Mouse (Mus musculus): ENCODE measurements around the gene Cdh12. TPM values are rescaled to one million over a fixed set of nuclear protein-coding genes. Genes with fewer than 3 reads are reported as not detected.

The Cdh12 gene
- total and polyA plus RNA-seq, 3 experiments = not detected

- Histone ChIP-seq H3K27me3 (ENCODE audit: control insufficient read depth, insufficient read depth, low read length) (no peaks in the 10 kb centered on the region), H3K79me2 (replicated peaks; ENCODE audit: control insufficient read depth, insufficient read depth, low read length) (no peaks in the 10 kb centered on the region), H3K36me3 (ENCODE audit: control insufficient read depth, insufficient read depth, low read length) (no peaks in the 10 kb centered on the region), H3K4me1 (ENCODE audit: control insufficient read depth, insufficient read depth, low read length) (no peaks in the 10 kb centered on the region), H3K9ac (ENCODE audit: low read depth, low read length) (no peak overlapping the region), H3K4me3 (no peak overlapping the region), H3K27ac (no peak overlapping the region)
- no peak for TF ChIP-seq CTCF (IDR thresholded peaks at IDR 0.05)
- no peak for TF ChIP-seq EP300 (IDR thresholded peaks at IDR 0.05; ENCODE audit: insufficient read depth, low read depth, low read length)
- TF ChIP-seq POLR2A (IDR thresholded peaks at IDR 0.05; ENCODE audit: insufficient read depth, low read depth, low read length) = no peak
- 79% methylated on average over 1 of the region's 1 CpGs for WGBS
- intact Hi-C loops (cut with DNase I) = no loop called here
- DNase-seq = no peak
Observed at GRCm38 (mm10) chr15:21269856-21270255, 820.8 kb downstream of the Cdh12 start.

DNA sequence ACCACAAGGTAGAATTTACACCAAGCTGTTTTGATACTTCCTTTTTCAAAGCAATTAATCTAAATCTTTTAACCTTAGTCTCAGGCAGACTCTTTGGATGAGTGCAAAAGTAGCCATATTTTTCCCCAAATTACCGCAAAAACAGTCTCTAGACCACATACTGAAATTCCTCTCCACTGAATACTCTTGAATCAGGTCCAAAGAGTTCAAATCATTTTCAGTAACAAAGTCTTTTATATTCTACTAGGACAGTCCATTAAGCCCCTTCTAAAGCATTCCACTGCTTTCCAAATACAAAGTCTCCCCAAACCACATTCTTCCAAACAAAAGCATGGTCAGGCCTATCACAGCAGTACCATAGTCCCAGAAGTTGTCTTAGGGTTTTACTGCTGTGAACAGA is 848.0 kb downstream of the Cdh12 start:
- 85% methylated on average over 1 of the region's 1 CpGs for WGBS

DNA sequence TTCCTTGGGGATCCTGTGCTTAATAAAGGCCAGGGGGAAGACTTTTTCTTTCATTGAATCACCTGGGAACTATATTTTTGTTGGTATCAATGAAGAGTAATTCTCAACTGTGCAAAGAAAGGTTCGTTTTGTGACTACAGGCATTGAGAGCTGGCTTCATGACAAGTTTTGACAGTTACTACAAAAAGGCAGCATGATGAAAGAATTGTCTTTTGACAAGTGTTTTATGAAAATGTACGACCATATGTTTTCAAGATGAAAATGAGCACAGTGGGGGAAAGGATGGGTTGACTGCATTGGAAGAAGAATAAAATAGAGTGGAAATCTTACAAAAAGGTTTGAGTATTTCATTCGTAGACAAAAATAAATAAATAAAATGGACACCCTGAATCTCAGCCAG is 866.4 kb downstream of the Cdh12 start:
- Histone ChIP-seq H3K27ac (no peak overlapping the region), H3K36me3 (ENCODE audit: control insufficient read depth, insufficient read depth, low read length) (no peaks in the 10 kb centered on the region), H3K4me1 (ENCODE audit: control insufficient read depth, insufficient read depth, low read length) (no peaks in the 10 kb centered on the region), H3K79me2 (replicated peaks; ENCODE audit: control insufficient read depth, insufficient read depth, low read length) (no peaks in the 10 kb centered on the region), H3K27me3 (ENCODE audit: control insufficient read depth, insufficient read depth, low read length) (no peaks in the 10 kb centered on the region), H3K4me3 (no peak overlapping the region), H3K9ac (ENCODE audit: low read depth, low read length) (no peak overlapping the region)
- DNase-seq = no peak
- intact Hi-C loops (cut with DNase I) = no loop called here
- 56% methylated on average over 3 of the region's 3 CpGs for WGBS
- TF ChIP-seq EP300 (IDR thresholded peaks at IDR 0.05; ENCODE audit: insufficient read depth, low read depth, low read length) (no peak), POLR2A (IDR thresholded peaks at IDR 0.05; ENCODE audit: insufficient read depth, low read depth, low read length) (no peak)

More for the DNA sequence above, 848.0 kb downstream of the Cdh12 start:
- intact Hi-C loops (cut with DNase I) = no loop called here
- no peaks in the 10 kb centered on the region for H3K4me1 ChIP-seq (ENCODE audit: control insufficient read depth, insufficient read depth, low read length)
- TF ChIP-seq POLR2A (IDR thresholded peaks at IDR 0.05; ENCODE audit: insufficient read depth, low read depth, low read length) (no peak), CTCF (IDR thresholded peaks at IDR 0.05) (no peak), EP300 (IDR thresholded peaks at IDR 0.05; ENCODE audit: insufficient read depth, low read depth, low read length) (no peak)
- H3K27me3 ChIP-seq (ENCODE audit: control insufficient read depth, insufficient read depth, low read length) = no peaks in the 10 kb centered on the region
- DNase-seq = no peak
- no peaks in the 10 kb centered on the region for H3K79me2 ChIP-seq (replicated peaks; ENCODE audit: control insufficient read depth, insufficient read depth, low read length)
- no peak overlapping the region for H3K9ac ChIP-seq (ENCODE audit: low read depth, low read length)
- no peak overlapping the region for H3K27ac ChIP-seq
- no peaks in the 10 kb centered on the region for H3K36me3 ChIP-seq (ENCODE audit: control insufficient read depth, insufficient read depth, low read length)
- H3K4me3 ChIP-seq = no peak overlapping the region

- no peaks in the 10 kb centered on the region for H3K36me3 ChIP-seq (ENCODE audit: control insufficient read depth, insufficient read depth, low read length)
Observed at GRCm38 (mm10) chr15:21343853-21344252, 894.8 kb downstream of the Cdh12 start.

DNA sequence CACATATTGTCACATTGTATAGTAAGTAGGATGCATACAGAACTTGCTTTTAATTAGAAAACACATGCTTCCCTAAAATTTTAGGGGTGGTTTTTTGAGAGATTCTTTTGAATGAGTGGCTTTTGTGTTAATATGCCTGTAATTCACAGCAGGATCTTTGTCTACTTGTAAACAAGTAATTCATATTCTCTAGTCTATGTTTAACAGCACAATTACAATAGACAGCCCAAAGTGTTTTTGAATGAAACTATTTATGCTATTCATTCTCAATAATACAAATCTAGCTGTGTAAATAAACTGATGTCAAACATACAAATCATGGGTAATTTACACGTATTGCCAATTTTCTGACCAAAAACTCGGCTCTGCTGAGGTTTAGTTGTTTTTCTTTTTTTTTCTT is 895.3 kb downstream of the Cdh12 start:
- no peak overlapping the region for H3K4me3 ChIP-seq
- H3K9ac ChIP-seq (ENCODE audit: low read depth, low read length) = no peak overlapping the region
- intact Hi-C loops (cut with DNase I) = no loop called here
- no peak overlapping the region for H3K27ac ChIP-seq
- TF ChIP-seq EP300 (IDR thresholded peaks at IDR 0.05; ENCODE audit: insufficient read depth, low read depth, low read length) (no peak), CTCF (IDR thresholded peaks at IDR 0.05) (no peak), POLR2A (IDR thresholded peaks at IDR 0.05; ENCODE audit: insufficient read depth, low read depth, low read length) (no peak)
- no peak for DNase-seq
- H3K36me3 ChIP-seq (ENCODE audit: control insufficient read depth, insufficient read depth, low read length) = no peaks in the 10 kb centered on the region
- H3K4me1 ChIP-seq (ENCODE audit: control insufficient read depth, insufficient read depth, low read length) = no peaks in the 10 kb centered on the region
- H3K79me2 ChIP-seq (replicated peaks; ENCODE audit: control insufficient read depth, insufficient read depth, low read length) = no peaks in the 10 kb centered on the region
- H3K27me3 ChIP-seq (ENCODE audit: control insufficient read depth, insufficient read depth, low read length) = no peaks in the 10 kb centered on the region
- 59% methylated on average over 2 of the region's 2 CpGs for WGBS

More at GRCm38 (mm10) chr15:21343853-21344252, 894.8 kb downstream of the Cdh12 start:
- intact Hi-C loops (cut with DNase I) = no loop called here
- no peak for DNase-seq
- Histone ChIP-seq H3K4me3 (no peak overlapping the region), H3K79me2 (replicated peaks; ENCODE audit: control insufficient read depth, insufficient read depth, low read length) (no peaks in the 10 kb centered on the region), H3K27ac (no peak overlapping the region), H3K4me1 (ENCODE audit: control insufficient read depth, insufficient read depth, low read length) (no peaks in the 10 kb centered on the region), H3K27me3 (ENCODE audit: control insufficient read depth, insufficient read depth, low read length) (no peaks in the 10 kb centered on the region), H3K9ac (ENCODE audit: low read depth, low read length) (no peak overlapping the region)
- TF ChIP-seq CTCF (IDR thresholded peaks at IDR 0.05) = no peak

GRCm38 (mm10) chr15:21344749-21345148 is 895.7 kb downstream of the Cdh12 start:
- H3K27me3 ChIP-seq (ENCODE audit: control insufficient read depth, insufficient read depth, low read length) = no peaks in the 10 kb centered on the region
- intact Hi-C loops (cut with DNase I) = no loop called here
- 71% methylated on average over 3 of the region's 3 CpGs for WGBS
- no peaks in the 10 kb centered on the region for H3K79me2 ChIP-seq (replicated peaks; ENCODE audit: control insufficient read depth, insufficient read depth, low read length)
- no peaks in the 10 kb centered on the region for H3K36me3 ChIP-seq (ENCODE audit: control insufficient read depth, insufficient read depth, low read length)
- DNase-seq = no peak
- no peak overlapping the region for H3K4me3 ChIP-seq
- H3K4me1 ChIP-seq (ENCODE audit: control insufficient read depth, insufficient read depth, low read length) = no peaks in the 10 kb centered on the region
- no peak overlapping the region for H3K27ac ChIP-seq
- no peak overlapping the region for H3K9ac ChIP-seq (ENCODE audit: low read depth, low read length)
- no peak for TF ChIP-seq CTCF (IDR thresholded peaks at IDR 0.05)
- TF ChIP-seq EP300 (IDR thresholded peaks at IDR 0.05; ENCODE audit: insufficient read depth, low read depth, low read length) = no peak
- TF ChIP-seq POLR2A (IDR thresholded peaks at IDR 0.05; ENCODE audit: insufficient read depth, low read depth, low read length) = no peak
